ENCODE assay signal across 8 mouse cellular contexts in genomic region chr6:108306240-108306639, GRCm38 (mm10).
DNase-seq lines count a peak whose midpoint lies in the region; ATAC-seq and TF ChIP-seq lines count a peak whose summit lies in the region.

No protein-coding gene starts in this region.

- WGBS in midbrain, embryonic 11.5 days, result 75% methylated on average over 11 of the region's 11 CpGs
- WGBS in midbrain, postnatal 0 days, result 73% methylated on average over 11 of the region's 11 CpGs
- 28% methylated on average over 11 of the region's 11 CpGs for WGBS in kidney, adult 2 months
- 16% methylated on average over 11 of the region's 11 CpGs for WGBS in lung, adult 2 months
- WGBS in forebrain, embryonic 15.5 days, result 64% methylated on average over 11 of the region's 11 CpGs

- no peaks in the 10 kb centered on the region for H3K9me3 ChIP-seq in midbrain, embryonic 11.5 days (ENCODE audit: control insufficient read depth, low read length)
- no peaks in the 10 kb centered on the region for H3K9me3 ChIP-seq in midbrain, postnatal 0 days (ENCODE audit: low read length)
- no peaks in the 10 kb centered on the region for H3K9me3 ChIP-seq in forebrain, embryonic 15.5 days

- no peak for TF ChIP-seq POLR2A in kidney, adult 2 months (IDR thresholded peaks at IDR 0.05; ENCODE audit: low read depth, low read length)
- no peak; the same call in 1 of the 2 replicates for TF ChIP-seq POLR2A in lung, adult 2 months (IDR thresholded peaks at IDR 0.05; ENCODE audit: borderline replicate concordance, extremely low read depth, low read depth, low read length)
- TF ChIP-seq POLR2A in testis, adult 2 months (IDR thresholded peaks at IDR 0.05; ENCODE audit: control insufficient read depth, low read depth, low read length), result no peak

- no peaks in the 10 kb centered on the region for H3K27me3 ChIP-seq in midbrain, embryonic 11.5 days (ENCODE audit: control insufficient read depth, insufficient read depth, low read length)
- no peaks in the 10 kb centered on the region for H3K27me3 ChIP-seq in midbrain, postnatal 0 days (ENCODE audit: insufficient read depth, low read length)
- no peaks in the 10 kb centered on the region for H3K27me3 ChIP-seq in kidney, adult 2 months (replicated peaks; ENCODE audit: control insufficient read depth, insufficient read depth, low read length)
- no peaks in the 10 kb centered on the region for H3K27me3 ChIP-seq in testis, adult 2 months (ENCODE audit: control insufficient read depth, insufficient read depth, low read length)
- H3K27me3 ChIP-seq in forebrain, embryonic 15.5 days, result no peaks in the 10 kb centered on the region

- no peak overlapping the region for H3K4me3 ChIP-seq in midbrain, embryonic 11.5 days (ENCODE audit: low read depth, low read length)
- no peak overlapping the region for H3K4me3 ChIP-seq in midbrain, postnatal 0 days (ENCODE audit: low read depth, low read length)
- H3K4me3 ChIP-seq in kidney, adult 2 months (ENCODE audit: insufficient read depth, low read depth, low read length), result peak overlapping the region; percentile 40
- H3K4me3 ChIP-seq in lung, adult 2 months (replicated peaks; ENCODE audit: extremely low read depth, low read depth, low read length), result peak overlapping the region; percentile 65
- no peak overlapping the region for H3K4me3 ChIP-seq in testis, adult 2 months (ENCODE audit: control insufficient read depth, low read depth, low read length)
- no peak overlapping the region for H3K4me3 ChIP-seq in forebrain, embryonic 15.5 days

- no peak for TF ChIP-seq CTCF in midbrain, postnatal 0 days (IDR thresholded peaks at IDR 0.05)
- no peak for TF ChIP-seq CTCF in kidney, adult 2 months (conservative IDR thresholded peaks at IDR 0.05; ENCODE audit: insufficient read depth, insufficient read length, low read depth, low read length)
- TF ChIP-seq CTCF in lung, adult 2 months (IDR thresholded peaks at IDR 0.05; ENCODE audit: insufficient read depth, low read length), result no peak
- TF ChIP-seq CTCF in testis, adult 2 months (IDR thresholded peaks at IDR 0.05; ENCODE audit: control insufficient read depth, insufficient read depth, insufficient replicate concordance, low read depth, low read length), result no peak

- ATAC-seq in midbrain, embryonic 11.5 days (ENCODE audit: low FRiP score), result no peak
- ATAC-seq in midbrain, postnatal 0 days (ENCODE audit: low FRiP score), result no peak
- ATAC-seq in forebrain, embryonic 15.5 days (replicated peaks), result no peak; the same call in 1 of the 2 replicates

- no peak overlapping the region for H3K4me2 ChIP-seq in midbrain, embryonic 11.5 days
- H3K4me2 ChIP-seq in midbrain, postnatal 0 days (ENCODE audit: low read depth, low read length, poor library complexity, severe bottlenecking), result no peak overlapping the region
- no peak overlapping the region for H3K4me2 ChIP-seq in forebrain, embryonic 15.5 days (replicated peaks)

- H3K4me1 ChIP-seq in midbrain, embryonic 11.5 days (ENCODE audit: control insufficient read depth, insufficient read depth, low read length), result no peaks in the 10 kb centered on the region
- H3K4me1 ChIP-seq in midbrain, postnatal 0 days (ENCODE audit: insufficient read depth, low read length), result no peaks in the 10 kb centered on the region; the same call in 1 of the 2 replicates
- H3K4me1 ChIP-seq in kidney, adult 2 months (ENCODE audit: control insufficient read depth, insufficient read depth, low read length), result peaks cover 15% of the 10 kb centered on the region; the same call in 1 of the 2 replicates
- peaks cover 11% of the 10 kb centered on the region for H3K4me1 ChIP-seq in lung, adult 2 months (ENCODE audit: control insufficient read depth, insufficient read depth, low read length)
- H3K4me1 ChIP-seq in testis, adult 2 months (ENCODE audit: control insufficient read depth, insufficient read depth, low read length), result no peaks in the 10 kb centered on the region
- peaks cover 12% of the 10 kb centered on the region; the same call in 1 of the 2 replicates for H3K4me1 ChIP-seq in forebrain, embryonic 15.5 days

- no peak overlapping the region for H3K27ac ChIP-seq in midbrain, embryonic 11.5 days (ENCODE audit: low read depth, low read length)
- H3K27ac ChIP-seq in midbrain, postnatal 0 days (ENCODE audit: low read depth, low read length), result no peak overlapping the region
- H3K27ac ChIP-seq in kidney, adult 2 months (ENCODE audit: insufficient read depth, low read depth, low read length), result peak overlapping the region; percentile 85
- H3K27ac ChIP-seq in testis, adult 2 months (ENCODE audit: control insufficient read depth, insufficient read depth, low read depth, low read length), result peak overlapping the region; percentile 76
- no peak overlapping the region for H3K27ac ChIP-seq in forebrain, embryonic 15.5 days (replicated peaks)

- DNase-seq in midbrain, embryonic 11.5 days (ENCODE audit: low spot score, missing footprints), result peak; percentile 79
- no peak for DNase-seq in midbrain, postnatal 0 days (ENCODE audit: low spot score)
- DNase-seq in gastrocnemius, postnatal 14 days, result peak; percentile 40
- DNase-seq in kidney, adult 2 months, result peak; percentile 82
- DNase-seq in lung, adult 2 months, result peak; percentile 37
- no peak for DNase-seq in spleen, adult 12 weeks (ENCODE audit: low spot score)

- intact Hi-C loops in gastrocnemius, postnatal 14 days (cut with DNase I; ENCODE audit: low total_unique reads), result no loop called here

- no peak overlapping the region for H3K9ac ChIP-seq in midbrain, embryonic 11.5 days (ENCODE audit: low read length)
- no peak overlapping the region for H3K9ac ChIP-seq in midbrain, postnatal 0 days (replicated peaks; ENCODE audit: low read length, poor library complexity, severe bottlenecking)
- no peak overlapping the region for H3K9ac ChIP-seq in forebrain, embryonic 15.5 days (replicated peaks)

- H3K36me3 ChIP-seq in midbrain, embryonic 11.5 days (ENCODE audit: control insufficient read depth, insufficient read depth, low read length), result no peaks in the 10 kb centered on the region
- H3K36me3 ChIP-seq in midbrain, postnatal 0 days (ENCODE audit: insufficient read depth, low read length), result no peaks in the 10 kb centered on the region
- no peaks in the 10 kb centered on the region for H3K36me3 ChIP-seq in kidney, adult 2 months (ENCODE audit: control insufficient read depth, insufficient read depth, low read length)
- no peaks in the 10 kb centered on the region for H3K36me3 ChIP-seq in testis, adult 2 months (ENCODE audit: control insufficient read depth, insufficient read depth, low read length)
- H3K36me3 ChIP-seq in forebrain, embryonic 15.5 days, result no peaks in the 10 kb centered on the region

Comparison
In these comparisons a context has a peak if more than half of its experiments do, and no peak if none do; other contexts are left out.
1. DNase-seq: peak in midbrain, embryonic 11.5 days (single experiment), gastrocnemius, postnatal 14 days (single experiment), kidney, adult 2 months (single experiment) and lung, adult 2 months (single experiment); none in midbrain, postnatal 0 days (single experiment) and spleen, adult 12 weeks (single experiment).
2. H3K27ac ChIP-seq: peak in kidney, adult 2 months (single experiment) and testis, adult 2 months (single experiment); none in midbrain, embryonic 11.5 days (single experiment), midbrain, postnatal 0 days (single experiment) and forebrain, embryonic 15.5 days (single experiment).
3. H3K4me3 ChIP-seq: peak in kidney, adult 2 months (single experiment) and lung, adult 2 months (single experiment); none in midbrain, embryonic 11.5 days (single experiment), midbrain, postnatal 0 days (single experiment), testis, adult 2 months (single experiment) and forebrain, embryonic 15.5 days (single experiment).